Mouse (Mus musculus): ENCODE results near the gene Rbm15. TPM values are rescaled to one million over a fixed set of nuclear protein-coding genes. Genes with fewer than 3 reads are reported as not detected.

Gene Rbm15
- total RNA-seq, 1 experiment: 48.5 TPM

DNA sequence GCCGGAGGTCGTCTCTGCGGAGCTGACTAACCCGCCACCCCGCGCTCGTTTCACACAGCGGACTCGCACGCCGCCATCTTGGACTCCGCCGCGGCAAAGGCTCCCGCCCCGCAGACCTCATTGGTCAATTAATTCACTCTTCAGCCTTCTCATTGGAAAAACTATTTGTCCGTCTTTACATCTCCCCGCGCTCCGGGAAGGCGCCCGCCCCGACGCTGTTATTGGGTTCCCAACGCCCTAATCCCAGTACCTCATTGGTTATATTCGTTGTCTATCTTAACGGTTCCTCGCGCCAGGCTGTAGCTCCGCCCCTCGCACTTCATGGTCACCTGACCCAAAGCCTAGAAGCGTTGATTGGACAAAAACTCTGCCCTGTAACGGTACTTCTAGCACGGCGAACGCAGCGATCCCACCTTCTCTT, 503 bp downstream of the Rbm15 start:
- Histone ChIP-seq H3K9ac (ENCODE audit: insufficient read depth, low read depth, low read length, poor library complexity, severe bottlenecking) (peak overlapping the region; percentile 99), H3K4me3 (ENCODE audit: insufficient read depth in 1 of 2, low read depth in 1 of 2, low read length in 2 of 2, poor library complexity in 1 of 2, severe bottlenecking in 1 of 2) (peak overlapping the region; percentile 98 to 99), H3K9me3 (ENCODE audit: control insufficient read depth, insufficient read depth, low read depth, low read length) (no peaks in the 10 kb centered on the region), H3K27ac (ENCODE audit: insufficient read depth, low read depth, low read length, poor library complexity, severe bottlenecking) (peak overlapping the region; percentile 95), H3K36me3 (ENCODE audit: control insufficient read depth, insufficient read depth, low read length, poor library complexity, severe bottlenecking) (peaks cover 24% of the 10 kb centered on the region), H3K4me1 (ENCODE audit: control insufficient read depth in 2 of 2, insufficient read depth in 2 of 2, low read length in 2 of 2, poor library complexity in 1 of 2) (peaks cover 12% of the 10 kb centered on the region in 2 experiments)
- in situ Hi-C loops (cut with MboI; ENCODE audit: low sequenced_read_pairs in 2 of 2, unreplicated experiment in 2 of 2): no loop called here
- DNase-seq (ENCODE audit: low read depth, low spot score): peak; percentile 97
- TF ChIP-seq CHD2 (IDR thresholded peaks at IDR 0.05; ENCODE audit: low read depth, low read length) (no peak), MAFK (IDR thresholded peaks at IDR 0.05; ENCODE audit: insufficient read depth, low read depth, low read length) (no peak), HCFC1 (IDR thresholded peaks at IDR 0.05; ENCODE audit: borderline replicate concordance, insufficient read depth, low read length) (no peak), ZNF384 (IDR thresholded peaks at IDR 0.05; ENCODE audit: low read depth, low read length) (no peak), ZC3H11A (IDR thresholded peaks at IDR 0.05; ENCODE audit: borderline replicate concordance, low read depth, low read length) (no peak)

DNA sequence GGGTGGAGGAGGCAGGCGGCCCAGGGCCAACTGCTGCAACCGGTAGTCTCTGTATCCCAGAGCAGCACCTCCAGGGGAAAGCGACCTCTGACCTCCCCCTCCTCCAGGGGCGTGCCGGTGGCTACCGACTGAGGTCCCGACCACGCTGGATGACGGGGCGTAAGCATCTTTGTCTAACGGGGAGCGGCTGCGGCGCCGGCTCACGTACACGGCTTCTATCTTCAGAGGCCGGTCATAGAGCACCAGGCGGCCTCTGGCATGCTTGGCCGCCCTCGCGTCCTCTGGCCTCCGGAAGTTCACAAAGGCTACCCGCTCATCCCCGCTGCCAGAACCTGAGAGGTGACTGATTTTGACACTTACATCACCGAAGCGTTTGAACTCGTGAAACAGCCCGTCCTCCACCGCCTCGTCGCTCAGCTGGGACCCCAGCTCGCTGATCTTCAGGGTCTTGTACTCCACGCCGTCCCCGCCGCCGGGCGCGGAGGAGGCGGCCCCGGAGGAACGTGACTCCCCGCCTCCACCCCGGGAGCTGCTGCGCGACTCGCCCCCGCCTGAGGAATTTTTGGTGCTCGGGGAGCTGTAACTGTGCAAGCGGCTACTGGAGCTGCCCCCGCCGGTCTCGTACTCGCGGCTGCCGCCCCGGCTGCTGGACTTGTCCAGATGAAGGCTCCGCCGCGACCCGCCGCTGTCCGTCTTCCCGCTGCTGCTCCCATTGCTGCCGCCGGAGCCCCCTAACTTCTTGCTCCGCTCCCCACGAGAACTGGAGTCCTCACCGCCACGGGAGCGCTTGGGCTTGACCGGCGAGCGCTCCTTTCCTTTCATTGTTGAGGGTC, 1.1 kb downstream of the Rbm15 start:
- in situ Hi-C loops (cut with MboI; ENCODE audit: low sequenced_read_pairs in 2 of 2, unreplicated experiment in 2 of 2): no loop called here
- H3K4me1 ChIP-seq (ENCODE audit: control insufficient read depth in 2 of 2, insufficient read depth in 2 of 2, low read length in 2 of 2, poor library complexity in 1 of 2): peaks cover 12 to 15% of the 10 kb centered on the region in 2 experiments

DNA sequence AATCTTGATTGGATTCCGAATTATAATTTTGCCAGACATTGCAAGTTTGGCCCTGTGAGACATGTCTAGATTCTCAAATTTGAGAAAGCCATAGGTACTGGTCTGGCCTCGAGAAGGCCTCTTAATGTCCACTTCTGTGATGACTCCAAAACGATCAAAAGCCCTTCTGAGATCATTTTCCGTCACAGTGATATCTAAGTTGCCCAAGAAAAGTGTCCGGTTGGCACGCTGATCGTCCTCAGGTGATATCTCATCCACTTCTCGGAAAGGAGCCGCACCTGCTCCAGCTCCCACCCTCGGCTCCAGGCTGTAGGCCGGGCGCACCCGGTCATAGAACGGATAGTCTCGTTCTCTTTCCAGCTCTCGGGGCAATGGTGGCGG, 1.7 kb downstream of the Rbm15 start:
- Histone ChIP-seq H3K27ac (ENCODE audit: insufficient read depth, low read depth, low read length, poor library complexity, severe bottlenecking) (no peak overlapping the region), H3K4me3 (ENCODE audit: insufficient read depth in 1 of 2, low read depth in 1 of 2, low read length in 2 of 2, poor library complexity in 1 of 2, severe bottlenecking in 1 of 2) (peak overlapping the region; percentile 98 to 99), H3K9ac (ENCODE audit: insufficient read depth, low read depth, low read length, poor library complexity, severe bottlenecking) (peak overlapping the region; percentile 98), H3K36me3 (ENCODE audit: control insufficient read depth, insufficient read depth, low read length, poor library complexity, severe bottlenecking) (peaks cover 26% of the 10 kb centered on the region), H3K4me1 (ENCODE audit: control insufficient read depth in 2 of 2, insufficient read depth in 2 of 2, low read length in 2 of 2, poor library complexity in 1 of 2) (peaks cover 12 to 17% of the 10 kb centered on the region in 2 experiments), H3K9me3 (ENCODE audit: control insufficient read depth, insufficient read depth, low read depth, low read length) (no peaks in the 10 kb centered on the region)
- no peak for DNase-seq (ENCODE audit: low read depth, low spot score)
- in situ Hi-C loops (cut with MboI; ENCODE audit: low sequenced_read_pairs in 2 of 2, unreplicated experiment in 2 of 2): no loop called here
- TF ChIP-seq HCFC1 (IDR thresholded peaks at IDR 0.05; ENCODE audit: borderline replicate concordance, insufficient read depth, low read length) (no peak), MAFK (IDR thresholded peaks at IDR 0.05; ENCODE audit: insufficient read depth, low read depth, low read length) (no peak), ZNF384 (IDR thresholded peaks at IDR 0.05; ENCODE audit: low read depth, low read length) (no peak), CHD2 (IDR thresholded peaks at IDR 0.05; ENCODE audit: low read depth, low read length) (no peak), ZC3H11A (IDR thresholded peaks at IDR 0.05; ENCODE audit: borderline replicate concordance, low read depth, low read length) (no peak)

More for the DNA sequence above, 1.1 kb downstream of the Rbm15 start:
- peaks cover 26% of the 10 kb centered on the region for H3K36me3 ChIP-seq (ENCODE audit: control insufficient read depth, insufficient read depth, low read length, poor library complexity, severe bottlenecking)
- no peak for DNase-seq (ENCODE audit: low read depth, low spot score)
- no peaks in the 10 kb centered on the region for H3K9me3 ChIP-seq (ENCODE audit: control insufficient read depth, insufficient read depth, low read depth, low read length)
- TF ChIP-seq HCFC1 (IDR thresholded peaks at IDR 0.05; ENCODE audit: borderline replicate concordance, insufficient read depth, low read length): no peak
- no peak for TF ChIP-seq ZC3H11A (IDR thresholded peaks at IDR 0.05; ENCODE audit: borderline replicate concordance, low read depth, low read length)
- H3K9ac ChIP-seq (ENCODE audit: insufficient read depth, low read depth, low read length, poor library complexity, severe bottlenecking): peak overlapping the region; percentile 98
- H3K4me3 ChIP-seq (ENCODE audit: insufficient read depth in 1 of 2, low read depth in 1 of 2, low read length in 2 of 2, poor library complexity in 1 of 2, severe bottlenecking in 1 of 2): peak overlapping the region; percentile 98 to 99
- H3K27ac ChIP-seq (ENCODE audit: insufficient read depth, low read depth, low read length, poor library complexity, severe bottlenecking): peak overlapping the region; percentile 78

DNA sequence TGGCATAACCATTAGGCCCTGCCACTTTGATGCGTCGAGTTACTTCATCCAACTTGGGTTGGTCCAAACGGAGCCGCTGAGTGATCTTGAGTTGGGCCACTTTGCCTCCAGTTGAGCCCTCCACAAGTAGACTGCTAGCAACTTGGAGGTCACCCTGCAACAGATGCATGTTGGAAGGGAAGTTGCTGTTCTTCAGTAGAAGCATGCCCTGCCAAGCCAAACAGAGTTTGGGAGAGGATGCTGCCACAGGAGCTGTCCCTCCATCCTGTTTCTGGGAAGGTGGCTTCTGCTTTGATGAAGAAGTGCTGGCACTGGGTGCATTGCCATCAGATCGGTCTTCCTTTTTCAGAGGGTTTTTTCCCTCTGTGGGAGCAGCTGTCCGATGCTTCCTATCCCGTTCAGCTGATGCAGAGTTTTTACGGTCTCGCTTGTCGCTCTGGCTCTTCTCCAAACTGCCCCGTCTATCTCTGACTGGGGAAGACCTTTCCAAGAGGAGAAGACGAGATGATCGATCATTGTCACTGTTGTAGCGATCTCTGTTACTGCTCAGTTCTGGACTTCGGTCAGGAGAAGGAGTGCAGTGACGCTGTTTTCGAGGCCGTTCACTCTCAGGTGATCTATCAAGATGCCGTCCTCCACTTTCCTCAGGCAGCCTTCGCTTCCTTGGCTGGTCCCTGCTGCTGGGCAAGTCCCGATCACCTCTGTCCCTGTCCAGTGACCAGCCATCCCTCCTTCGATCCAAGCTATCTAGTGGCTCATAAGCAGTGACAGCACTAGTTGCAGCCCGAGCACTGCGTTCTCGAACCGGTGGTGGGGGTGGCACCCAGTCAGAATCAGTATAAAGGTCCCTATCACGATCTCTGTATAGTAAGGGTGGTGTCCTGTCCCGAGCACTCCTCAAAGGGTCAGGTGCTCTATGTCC, 2.7 kb downstream of the Rbm15 start:
- H3K9me3 ChIP-seq (ENCODE audit: control insufficient read depth, insufficient read depth, low read depth, low read length): no peaks in the 10 kb centered on the region
- peaks cover 12 to 17% of the 10 kb centered on the region in 2 experiments for H3K4me1 ChIP-seq (ENCODE audit: control insufficient read depth in 2 of 2, insufficient read depth in 2 of 2, low read length in 2 of 2, poor library complexity in 1 of 2)
- H3K36me3 ChIP-seq (ENCODE audit: control insufficient read depth, insufficient read depth, low read length, poor library complexity, severe bottlenecking): peaks cover 26% of the 10 kb centered on the region
- peak overlapping the region; percentile 3 for H3K9ac ChIP-seq (ENCODE audit: insufficient read depth, low read depth, low read length, poor library complexity, severe bottlenecking)
- H3K4me3 ChIP-seq (ENCODE audit: insufficient read depth in 1 of 2, low read depth in 1 of 2, low read length in 2 of 2, poor library complexity in 1 of 2, severe bottlenecking in 1 of 2): peak overlapping the region; percentile 35 to 98
- no peak for DNase-seq (ENCODE audit: low read depth, low spot score)
- TF ChIP-seq HCFC1 (IDR thresholded peaks at IDR 0.05; ENCODE audit: borderline replicate concordance, insufficient read depth, low read length) (no peak), MAFK (IDR thresholded peaks at IDR 0.05; ENCODE audit: insufficient read depth, low read depth, low read length) (no peak), CHD2 (IDR thresholded peaks at IDR 0.05; ENCODE audit: low read depth, low read length) (no peak), ZNF384 (IDR thresholded peaks at IDR 0.05; ENCODE audit: low read depth, low read length) (no peak), ZC3H11A (IDR thresholded peaks at IDR 0.05; ENCODE audit: borderline replicate concordance, low read depth, low read length) (no peak)
- in situ Hi-C loops (cut with MboI; ENCODE audit: low sequenced_read_pairs in 2 of 2, unreplicated experiment in 2 of 2): no loop called here
- H3K27ac ChIP-seq (ENCODE audit: insufficient read depth, low read depth, low read length, poor library complexity, severe bottlenecking): no peak overlapping the region
